Mouse (Mus musculus): ENCODE results near the gene Gm128.

- TF ChIP-seq EP300 (IDR thresholded peaks at IDR 0.05; ENCODE audit: low read depth), result no peak
- no peak for TF ChIP-seq CTCF (IDR thresholded peaks at IDR 0.05; ENCODE audit: low read depth)
Measured at GRCm38 (mm10) chr3:95228894-95229780, 12.3 kb downstream of the Gm128 start.
